Mouse (Mus musculus) spleen, adult 2 months (tissue): ENCODE measurements at regions not wholly inside any gene's neighbourhood (a gene's known extent, or its start where the extent isn't known, plus 50 kb on each side); places are given as distances from the start of the nearest gene placed in this dataset.

ENCODE experiments used
- CTCF ChIP-seq: fragments of 200-500 bp; IDR thresholded peaks from 2 replicates; pipeline ENCODE4 v1.5.1; 2011; ENCODE audit warnings: mild to moderate bottlenecking, inconsistent platforms; ENCODE audit not compliant: insufficient read depth, insufficient read length, insufficient replicate concordance; ENCODE audit errors: extremely low read depth
- POLR2A ChIP-seq: fragments of 200-500 bp; IDR thresholded peaks from 2 replicates; pipeline ENCODE4 v1.6.1; 2011; ENCODE audit warnings: low read depth, low read length, inconsistent platforms

DNA sequence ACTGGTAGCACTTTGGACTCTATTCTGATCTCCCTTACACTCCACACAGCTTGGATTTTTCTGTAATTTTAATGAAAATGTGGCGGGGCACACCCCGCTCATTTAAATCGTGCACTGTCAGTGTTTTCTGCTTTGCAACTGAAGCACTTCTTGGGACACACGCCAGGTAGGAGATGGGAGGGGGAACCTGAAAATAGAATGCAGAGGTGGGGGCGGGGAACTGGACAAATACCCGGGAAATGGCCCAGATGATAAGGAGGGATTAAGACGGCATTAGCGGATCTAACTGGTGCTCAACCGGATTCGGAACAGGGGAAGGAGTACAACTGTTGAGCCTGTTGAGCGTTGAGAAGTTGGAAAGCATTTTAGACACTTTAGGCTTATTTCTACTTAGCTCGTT is 125.5 kb upstream of the Adgrl2 start:
- TF ChIP-seq POLR2A: no peak
- no peak for TF ChIP-seq CTCF
